Mouse (Mus musculus) limb, embryonic 14.5 days (tissue): ENCODE results near the gene Ucp2. TPM values are rescaled to one million over a fixed set of nuclear protein-coding genes. Genes with fewer than 3 reads are reported as not detected.
A peak's percentile ranks its signal among the peaks of the same experiment; 100 is the strongest.

Source experiments
- ATAC-seq: fragments of 200-750 bp; cut with Nextera tagmentation; 2 replicates; pipeline ENCODE4 v1.8.0; 2017; ENCODE audit warnings: low read depth, moderate number of reproducible peaks, moderate TSS enrichment; ENCODE audit not compliant: low FRiP score
- DNase-seq: peaks from one replicate; pipeline ENCODE4 v3.0.0-alpha.2; 2015; ENCODE audit warnings: low spot score
- H3K27ac ChIP-seq: fragments of 300-500 bp; sonication (generic); replicated peaks from 2 replicates; pipeline ENCODE4 v1.5.1; 2014; ENCODE audit warnings: low read depth, mild to moderate bottlenecking, low read length, moderate library complexity, mixed read lengths
- H3K27me3 ChIP-seq: fragments of 300-500 bp; sonication (generic); 2 replicates; pipeline ENCODE4 v1.6.1; 2014; ENCODE audit warnings: low read length, mixed read lengths; ENCODE audit not compliant: control insufficient read depth, insufficient read depth
- H3K36me3 ChIP-seq: fragments of 300-500 bp; sonication (generic); 2 replicates; pipeline ENCODE4 v1.6.1; 2014; ENCODE audit warnings: mild to moderate bottlenecking, low read length, moderate library complexity, mixed read lengths; ENCODE audit not compliant: control insufficient read depth, insufficient read depth
- H3K4me1 ChIP-seq: fragments of 300-500 bp; sonication (generic); 2 replicates; pipeline ENCODE4 v1.6.1; 2014; ENCODE audit warnings: antibody characterized with exemption, low read length, mixed read lengths; ENCODE audit not compliant: control insufficient read depth, insufficient read depth
- H3K4me2 ChIP-seq: fragments of 300-500 bp; sonication (generic); replicated peaks from 2 replicates; pipeline ENCODE4 v1.6.1; 2014; ENCODE audit warnings: low read depth, mild to moderate bottlenecking, low read length, moderate library complexity; ENCODE audit not compliant: severe bottlenecking
- H3K4me3 ChIP-seq: fragments of 300-500 bp; sonication (generic); replicated peaks from 2 replicates; pipeline ENCODE4 v1.5.1; 2014; ENCODE audit warnings: low read length
- H3K9ac ChIP-seq: fragments of 300-500 bp; sonication (generic); 2 replicates; pipeline ENCODE4 v1.6.1; 2014; ENCODE audit warnings: mild to moderate bottlenecking, low read depth, low read length, moderate library complexity; ENCODE audit not compliant: severe bottlenecking
- H3K9me3 ChIP-seq: fragments of 300-500 bp; sonication (generic); 2 replicates; pipeline ENCODE4 v1.6.1; 2016; ENCODE audit warnings: low read length; ENCODE audit not compliant: control insufficient read depth
- POLR2A ChIP-seq: fragments of 200-500 bp; IDR thresholded peaks from 2 replicates; pipeline ENCODE4 v1.8.0; 2012; ENCODE audit warnings: inconsistent platforms, mild to moderate bottlenecking, moderate library complexity, borderline replicate concordance; ENCODE audit not compliant: insufficient read depth, insufficient read length; ENCODE audit errors: extremely low read depth
- WGBS: fragments of 180-500 bp; shearing (Covaris S2); extraction: QIAGEN DNeasy Blood & Tissue Kit; methylation state at CpG from one replicate; pipeline ENCODE4 v1.1.7; 2014; 5-methylcytosine and 5-hydroxymethylcytosine counted together
- polyA plus RNA-seq, 2 experiments: library from polyadenylated mRNA; depleted of rRNA in 1 of 2; stranded (reverse) in 1 of 2; unstranded in 1 of 2; fragments of >200 nt; fragmentation: Nextera tagmentation in 1 of 2; extraction: Ambion mirVana in 1 of 2; gene quantifications; 2 replicates each; pipeline versions ENCODE4 v1.2.1 to v1.2.3; 2012 to 2014

The Ucp2 gene
- polyA plus RNA-seq, 2 experiments, result 104 to 152 TPM

GRCm38 (mm10) chr7:100465656-100466309, 27.4 kb upstream of the Ucp2 start:
- no peaks in the 10 kb centered on the region for H3K9me3 ChIP-seq
- DNase-seq (peak; percentile 63), ATAC-seq (peak; percentile 85)
- no peak for TF ChIP-seq POLR2A
- WGBS, result 52% methylated on average over 5 of the region's 5 CpGs
- no peak overlapping the region for H3K4me3 ChIP-seq
- H3K27me3 ChIP-seq, result no peaks in the 10 kb centered on the region
- no peak overlapping the region for H3K4me2 ChIP-seq
- 0 out of 2 replicates have a peak overlapping the region, but pooled peaks have one; percentile 20 for H3K27ac ChIP-seq
- no peak overlapping the region for H3K9ac ChIP-seq
- H3K4me1 ChIP-seq, result no peaks in the 10 kb centered on the region
- peaks cover 38% of the 10 kb centered on the region for H3K36me3 ChIP-seq

GRCm38 (mm10) chr7:100466781-100467510, 26.2 kb upstream of the Ucp2 start:
- DNase-seq, result no peak
- no peaks in the 10 kb centered on the region for H3K9me3 ChIP-seq
- no peak for ATAC-seq
- no peaks in the 10 kb centered on the region for H3K27me3 ChIP-seq
- WGBS, result 91% methylated on average over 11 of the region's 11 CpGs
- H3K27ac ChIP-seq, result no peak overlapping the region
- no peak for TF ChIP-seq POLR2A
- H3K36me3 ChIP-seq, result peaks cover 32% of the 10 kb centered on the region
- no peak overlapping the region for H3K4me3 ChIP-seq
- H3K9ac ChIP-seq, result no peak overlapping the region
- no peaks in the 10 kb centered on the region for H3K4me1 ChIP-seq
- no peak overlapping the region for H3K4me2 ChIP-seq

GRCm38 (mm10) chr7:100468761-100469160, 24.4 kb upstream of the Ucp2 start:
- Histone ChIP-seq H3K4me3 (no peak overlapping the region), H3K9me3 (no peaks in the 10 kb centered on the region), H3K27me3 (no peaks in the 10 kb centered on the region), H3K4me2 (no peak overlapping the region), H3K9ac (no peak overlapping the region), H3K36me3 (peaks cover 18% of the 10 kb centered on the region), H3K4me1 (no peaks in the 10 kb centered on the region), H3K27ac (no peak overlapping the region)
- TF ChIP-seq POLR2A, result no peak
- ATAC-seq (no peak), DNase-seq (no peak)
- WGBS, result 86% methylated on average over 6 of the region's 6 CpGs

- H3K4me1 ChIP-seq, result no peaks in the 10 kb centered on the region
- WGBS, result 88% methylated on average over 1 of the region's 1 CpGs
- H3K36me3 ChIP-seq, result peaks cover 17% of the 10 kb centered on the region
- DNase-seq (no peak), ATAC-seq (no peak)
- TF ChIP-seq POLR2A, result no peak
- H3K27me3 ChIP-seq, result no peaks in the 10 kb centered on the region
- H3K9ac ChIP-seq, result no peak overlapping the region
- H3K4me3 ChIP-seq, result no peak overlapping the region
- no peak overlapping the region for H3K27ac ChIP-seq
- H3K4me2 ChIP-seq, result no peak overlapping the region
- H3K9me3 ChIP-seq, result no peaks in the 10 kb centered on the region
These were observed 23.6 kb upstream of the Ucp2 start for GRCm38 (mm10) chr7:100469502-100469901.

GRCm38 (mm10) chr7:100470796-100471406, 22.2 kb upstream of the Ucp2 start:
- Histone ChIP-seq H3K9me3 (no peaks in the 10 kb centered on the region), H3K9ac (no peak overlapping the region), H3K4me3 (no peak overlapping the region), H3K4me2 (no peak overlapping the region), H3K27me3 (no peaks in the 10 kb centered on the region), H3K27ac (no peak overlapping the region), H3K36me3 (peaks cover 17% of the 10 kb centered on the region), H3K4me1 (no peaks in the 10 kb centered on the region)
- DNase-seq (no peak), ATAC-seq (no peak)
- WGBS, result 93% methylated on average over 11 of the region's 11 CpGs
- TF ChIP-seq POLR2A, result no peak
